Mouse (Mus musculus): ENCODE results near the gene Zbtb16.

- TF ChIP-seq CTCF (conservative IDR thresholded peaks at IDR 0.05; ENCODE audit: insufficient read depth, insufficient read length, low read depth, low read length) (no peak), POLR2A (IDR thresholded peaks at IDR 0.05; ENCODE audit: low read depth, low read length) (no peak)
These were observed 226.3 kb downstream of the Zbtb16 start for GRCm38 (mm10) chr9:48609734-48610133.

Data from kidney, adult 2 months (tissue).